Mouse (Mus musculus): Measurements from ENCODE around the gene Zcchc24. TPM values are rescaled to one million over a fixed set of nuclear protein-coding genes. Genes with fewer than 3 reads are reported as not detected.

Gene Zcchc24
- total RNA-seq, 2 experiments from 2014 or later: 61.8 to 65.7 TPM

GRCm38 (mm10) chr14:25720962-25721707 lies 47.7 kb downstream of the Zcchc24 start:
- no peak for DNase-seq (ENCODE audit: low spot score in 2 of 2)

GRCm38 (mm10) chr14:25719371-25719770 lies 49.5 kb downstream of the Zcchc24 start:
- no peak for DNase-seq (ENCODE audit: low spot score in 2 of 2)

- DNase-seq (ENCODE audit: low spot score in 2 of 2): no peak
Measured at GRCm38 (mm10) chr14:25718471-25718870, 50.4 kb downstream of the Zcchc24 start.

GRCm38 (mm10) chr14:25717718-25718117 lies 51.1 kb downstream of the Zcchc24 start:
- no peak for DNase-seq (ENCODE audit: low spot score in 2 of 2)

- DNase-seq (ENCODE audit: low spot score in 2 of 2): no peak
Measured at GRCm38 (mm10) chr14:25716528-25716927, 52.3 kb downstream of the Zcchc24 start.

GRCm38 (mm10) chr14:25713443-25713842 lies 55.4 kb downstream of the Zcchc24 start:
- DNase-seq (ENCODE audit: low spot score in 2 of 2): peak in 1 of 2 experiments; percentile 66

GRCm38 (mm10) chr14:25711602-25712001 lies 57.2 kb downstream of the Zcchc24 start:
- no peak for DNase-seq (ENCODE audit: low spot score in 2 of 2)

GRCm38 (mm10) chr14:25711177-25711576 lies 57.7 kb downstream of the Zcchc24 start:
- DNase-seq (ENCODE audit: low spot score in 2 of 2): no peak

- DNase-seq (ENCODE audit: low spot score in 2 of 2): no peak
Measured at GRCm38 (mm10) chr14:25710681-25711080, 58.2 kb downstream of the Zcchc24 start.

GRCm38 (mm10) chr14:25710073-25710472 lies 58.8 kb downstream of the Zcchc24 start:
- no peak for DNase-seq (ENCODE audit: low spot score in 2 of 2)

- no peak for DNase-seq (ENCODE audit: low spot score in 2 of 2)
Measured at GRCm38 (mm10) chr14:25708917-25709316, 59.9 kb downstream of the Zcchc24 start.

GRCm38 (mm10) chr14:25708451-25708850 lies 60.4 kb downstream of the Zcchc24 start:
- no peak for DNase-seq (ENCODE audit: low spot score in 2 of 2)

- peak in 1 of 2 experiments; percentile 79 for DNase-seq (ENCODE audit: low spot score in 2 of 2)
Measured at GRCm38 (mm10) chr14:25707691-25708181, 61.1 kb downstream of the Zcchc24 start.

GRCm38 (mm10) chr14:25701986-25702385 lies 66.9 kb downstream of the Zcchc24 start:
- peak in 1 of 2 experiments; percentile 51 for DNase-seq (ENCODE audit: low spot score in 2 of 2)

- DNase-seq (ENCODE audit: low spot score in 2 of 2): no peak
Measured at GRCm38 (mm10) chr14:25696356-25696755, 72.5 kb downstream of the Zcchc24 start.

GRCm38 (mm10) chr14:25695059-25695458 lies 73.8 kb downstream of the Zcchc24 start:
- no peak for DNase-seq (ENCODE audit: low spot score in 2 of 2)

GRCm38 (mm10) chr14:25694569-25694897 lies 74.3 kb downstream of the Zcchc24 start:
- DNase-seq (ENCODE audit: low spot score in 2 of 2): no peak

- peak; percentile 91 to 98 for DNase-seq (ENCODE audit: low spot score in 2 of 2)
Measured at GRCm38 (mm10) chr14:25693888-25694568, 74.8 kb downstream of the Zcchc24 start, which contains the start of gene Ppif. Gene Ppif (plus strand): TSS chr14:25694154.

- no peak for DNase-seq (ENCODE audit: low spot score in 2 of 2)
Measured at GRCm38 (mm10) chr14:25693271-25693887, 75.5 kb downstream of the Zcchc24 start.

GRCm38 (mm10) chr14:25686983-25687901 lies 81.6 kb downstream of the Zcchc24 start:
- DNase-seq (ENCODE audit: low spot score in 2 of 2): no peak
